Mouse (Mus musculus) adrenal gland, postnatal 36 days (tissue): ENCODE results near the gene Nop2. TPM values are rescaled to one million over a fixed set of nuclear protein-coding genes. Genes with fewer than 3 reads are reported as not detected.

Source experiments
- DNase-seq, 2 experiments: peaks; one replicate each; pipeline ENCODE4 v3.0.0; 2021; ENCODE audit warnings: mixed read lengths in 1 of 2
- total RNA-seq, 2 experiments: library from RNA; stranded (reverse); gene quantifications; 2 replicates each; pipeline ENCODE4 v1.2.3; 2021

The Nop2 gene
- total RNA-seq, 2 experiments from 2014 or later, result 39.5 to 64.3 TPM

- no peak for DNase-seq
Measured at GRCm38 (mm10) chr6:125109371-125109770, 22.3 kb upstream of the Nop2 start.

- DNase-seq, result peak; percentile 43 to 51
Measured at GRCm38 (mm10) chr6:125110927-125111326, 20.8 kb upstream of the Nop2 start.

- no peak for DNase-seq
Measured at GRCm38 (mm10) chr6:125112553-125112952, 19.2 kb upstream of the Nop2 start.

GRCm38 (mm10) chr6:125119387-125119786, 12.3 kb upstream of the Nop2 start:
- no peak for DNase-seq

- no peak for DNase-seq
Measured at GRCm38 (mm10) chr6:125128724-125129123, 3.0 kb upstream of the Nop2 start.

- DNase-seq, result no peak
Measured at GRCm38 (mm10) chr6:125129710-125130402, 1.9 kb upstream of the Nop2 start.

- DNase-seq, result no peak
Measured at GRCm38 (mm10) chr6:125132470-125132869, 761 bp downstream of the Nop2 start.

- DNase-seq, result peak in 1 of 2 experiments; percentile 58
Measured at GRCm38 (mm10) chr6:125137002-125137671, 5.4 kb downstream of the Nop2 start.

- no peak for DNase-seq
Measured at GRCm38 (mm10) chr6:125139747-125140146, 8.0 kb downstream of the Nop2 start.

GRCm38 (mm10) chr6:125142436-125142835, 10.7 kb downstream of the Nop2 start:
- DNase-seq, result no peak

GRCm38 (mm10) chr6:125143128-125143527, 11.4 kb downstream of the Nop2 start:
- no peak for DNase-seq

GRCm38 (mm10) chr6:125143904-125144303, 12.2 kb downstream of the Nop2 start:
- DNase-seq, result no peak

GRCm38 (mm10) chr6:125145001-125145400, 13.3 kb downstream of the Nop2 start, which contains the start of gene Iffo1:
Gene Iffo1, plus strand, starts transcription at chr6:125145241.
- DNase-seq, result peak; percentile 91 to 92

- peak in 1 of 2 experiments; percentile 44 for DNase-seq
Measured at GRCm38 (mm10) chr6:125145479-125145951, 13.8 kb downstream of the Nop2 start.

- DNase-seq, result no peak
Measured at GRCm38 (mm10) chr6:125146148-125146547, 14.4 kb downstream of the Nop2 start.

GRCm38 (mm10) chr6:125146797-125147196, 15.1 kb downstream of the Nop2 start:
- DNase-seq, result peak; percentile 73 to 79

GRCm38 (mm10) chr6:125147329-125147728, 15.6 kb downstream of the Nop2 start:
- no peak for DNase-seq

GRCm38 (mm10) chr6:125148251-125148925, 16.7 kb downstream of the Nop2 start:
- peak; percentile 43 to 61 for DNase-seq

- DNase-seq, result peak in 1 of 2 experiments; percentile 39
Measured at GRCm38 (mm10) chr6:125148926-125149568, 17.3 kb downstream of the Nop2 start.

GRCm38 (mm10) chr6:125149569-125149950, 17.9 kb downstream of the Nop2 start:
- no peak for DNase-seq

GRCm38 (mm10) chr6:125152212-125153017, 20.7 kb downstream of the Nop2 start:
- DNase-seq, result no peak

- DNase-seq, result no peak
Measured at GRCm38 (mm10) chr6:125153018-125153389, 21.3 kb downstream of the Nop2 start.
